Mouse (Mus musculus): Measurements from ENCODE around the gene Tspan14.
A peak's percentile ranks its signal among the peaks of the same experiment; 100 is the strongest.

The Tspan14 gene

DNA sequence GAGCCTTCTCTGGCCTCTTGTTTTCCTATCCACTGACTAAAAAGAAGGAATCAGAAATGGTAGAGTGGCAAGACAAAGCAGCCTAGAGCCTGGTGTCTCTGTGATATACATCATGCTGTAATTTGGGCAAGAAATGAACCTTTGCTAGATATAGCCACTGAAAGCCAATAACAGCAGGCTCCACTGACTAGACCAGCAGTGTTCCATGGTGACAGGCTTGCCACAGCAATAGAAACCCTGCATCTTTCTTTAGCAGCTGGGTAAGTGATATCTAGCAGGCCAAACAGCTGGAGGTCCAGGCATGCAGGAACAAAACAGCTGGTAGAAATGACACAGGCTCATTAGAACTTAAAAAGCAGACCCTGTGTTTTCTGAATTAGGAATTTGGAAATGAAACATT is 92.0 kb downstream of the Tspan14 start:
- no peak for DNase-seq (ENCODE audit: low spot score)

DNA sequence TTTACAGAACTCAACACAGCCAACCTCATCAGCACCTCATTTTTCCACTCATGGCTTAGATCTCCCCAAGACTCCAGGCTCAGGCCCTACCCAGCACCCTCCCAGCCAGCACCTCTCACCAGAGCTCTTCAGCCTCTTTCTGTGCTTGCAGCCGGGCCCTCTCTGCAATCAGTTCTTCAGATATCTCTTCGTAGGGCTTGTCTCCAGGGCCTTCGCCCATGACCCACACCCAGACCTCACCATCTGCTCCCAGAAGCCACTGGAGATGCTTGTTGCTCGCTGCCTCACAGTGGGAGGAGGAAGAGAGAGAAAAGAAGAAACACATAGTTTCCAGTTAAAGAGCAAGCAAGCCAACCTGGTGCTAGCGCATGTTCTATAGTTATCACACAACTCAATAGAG is 92.6 kb downstream of the Tspan14 start:
- DNase-seq (ENCODE audit: low spot score), result no peak

DNA sequence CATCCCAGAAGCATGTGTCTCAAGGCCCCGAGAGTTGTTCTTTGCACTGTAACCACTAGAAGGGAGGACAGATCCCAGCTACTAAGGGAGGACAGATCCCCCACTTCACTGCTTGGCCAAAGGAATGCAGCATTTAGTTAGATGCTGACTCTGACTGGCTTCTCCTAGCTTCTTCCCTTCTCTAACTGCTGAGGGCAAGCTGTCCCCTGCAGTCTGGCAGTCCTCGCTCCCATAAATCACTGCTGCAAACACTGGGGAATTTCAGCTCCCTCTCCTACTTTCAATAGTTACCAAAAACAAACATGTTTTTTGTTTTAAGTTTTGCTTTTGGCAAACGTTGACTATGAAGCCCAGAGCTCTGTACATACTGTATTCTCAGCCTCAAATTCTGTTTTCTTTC is 96.0 kb downstream of the Tspan14 start:
- no peak for DNase-seq (ENCODE audit: low spot score)

DNA sequence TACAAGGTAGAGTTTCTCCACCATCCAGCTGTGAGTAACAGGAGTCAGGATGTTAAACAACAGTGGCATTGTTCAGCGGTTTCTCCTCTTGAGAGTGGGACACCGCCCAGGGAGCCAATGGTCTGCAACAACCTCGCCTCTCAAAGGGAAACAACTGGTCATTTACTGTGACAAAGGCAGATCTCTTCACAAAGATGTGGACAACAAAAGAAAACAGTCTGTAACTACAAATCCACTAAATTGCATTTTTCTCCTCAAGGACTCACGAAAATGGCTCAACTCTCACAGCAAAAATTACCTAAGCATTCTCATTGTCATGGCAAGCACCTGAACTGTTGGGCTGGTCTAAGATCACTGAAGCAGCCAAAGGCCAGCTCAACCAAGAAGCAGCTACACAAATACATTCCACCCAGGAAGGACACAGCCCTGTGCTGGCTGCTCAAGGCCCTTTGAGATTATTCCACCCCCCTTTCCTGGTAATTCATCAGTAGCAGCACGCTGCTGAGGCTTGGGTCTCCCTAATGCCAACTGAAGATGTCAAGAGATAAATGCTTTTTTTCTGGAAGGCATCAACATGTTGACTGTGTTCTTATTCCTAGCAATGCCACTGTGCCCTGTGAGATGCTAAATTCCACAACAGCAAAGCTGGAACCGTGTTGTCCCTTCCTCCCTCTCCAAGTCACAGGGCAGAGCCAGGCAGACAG is 101.6 kb downstream of the Tspan14 start:
- peak; percentile 4 for DNase-seq (ENCODE audit: low spot score)

DNA sequence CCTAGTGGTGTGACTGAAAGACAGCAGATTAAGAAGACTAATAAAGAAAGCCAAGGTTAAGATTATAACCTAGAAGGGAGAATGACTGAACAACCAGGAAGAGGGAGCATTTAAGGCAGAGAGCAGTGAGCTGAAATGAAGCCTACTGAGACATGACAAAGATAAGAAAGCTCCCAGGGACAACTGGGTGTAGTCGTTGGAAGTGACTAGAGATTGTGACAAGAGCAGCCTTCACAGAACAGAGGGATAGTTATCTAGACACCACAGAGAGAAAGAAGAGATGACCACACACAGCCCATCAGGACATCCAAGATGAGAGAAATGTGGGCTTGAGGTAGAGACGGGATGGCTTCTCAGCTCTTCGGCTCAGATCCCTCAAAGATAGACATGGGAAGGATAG is 102.9 kb downstream of the Tspan14 start:
- DNase-seq (ENCODE audit: low spot score), result no peak

DNA sequence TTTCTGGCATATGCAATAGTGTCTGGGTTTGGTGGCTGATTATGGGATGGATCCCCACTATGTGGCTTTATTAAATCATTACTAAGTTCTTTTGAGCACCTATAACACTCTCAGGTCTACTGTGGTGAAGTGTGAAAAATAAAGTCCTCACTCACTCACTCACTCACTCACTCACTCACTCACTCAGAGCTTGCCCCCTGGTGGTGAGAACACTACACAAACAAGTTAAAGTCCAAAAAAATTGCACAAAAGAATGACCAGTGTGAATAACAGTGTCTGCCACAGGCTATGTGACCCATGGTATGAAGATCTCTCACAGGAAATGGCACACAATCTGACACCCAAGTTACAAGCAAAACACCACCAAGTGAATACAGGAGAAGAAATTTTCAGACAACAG is 103.6 kb downstream of the Tspan14 start:
- DNase-seq (ENCODE audit: low spot score), result no peak
